Comparison of ENCODE assay signal across 19 mouse cellular contexts in genomic region chr7:128526611-128527010, GRCm38 (mm10). TPM values are rescaled to one million over a fixed set of nuclear protein-coding genes. Genes with fewer than 3 reads are reported as not detected.
DNase-seq lines count a peak whose midpoint lies in the region; ATAC-seq and TF ChIP-seq lines count a peak whose summit lies in the region.
"Had no signal": no experiment of that assay in that cellular context is flagged by ENCODE, and none has a peak within 500 bp of the region (broad histone marks: within the 10 kb centered on the region; RNA-seq: fewer than 3 reads in every experiment).

No protein-coding gene starts in this region.

- peaks cover 31% of the 10 kb centered on the region for H3K4me1 ChIP-seq in liver, postnatal 0 days (ENCODE audit: insufficient read depth)
- H3K4me1 ChIP-seq in brown adipose tissue, adult 24 weeks (ENCODE audit: control insufficient read depth, insufficient read depth, insufficient read length, low read length): peaks cover 26% of the 10 kb centered on the region

- no peak overlapping the region for H3K27ac ChIP-seq in liver, postnatal 0 days (ENCODE audit: low read depth)
- 0 out of 2 replicates have a peak overlapping the region, but pooled peaks have one; percentile 9 for H3K27ac ChIP-seq in brown adipose tissue, adult 24 weeks (replicated peaks; ENCODE audit: low read depth, low read length)
- H3K27ac ChIP-seq: forebrain, embryonic 15.5 days; hindbrain, embryonic 14.5 days; intestine, embryonic 15.5 days; kidney, embryonic 15.5 days; liver, embryonic 15.5 days; midbrain, embryonic 15.5 days had no signal

- H3K9ac ChIP-seq in liver, postnatal 0 days (replicated peaks): no peak overlapping the region
- H3K9ac ChIP-seq: forebrain, embryonic 15.5 days; hindbrain, embryonic 14.5 days; intestine, embryonic 15.5 days; kidney, embryonic 15.5 days; liver, embryonic 15.5 days; midbrain, embryonic 15.5 days had no signal

- no peak for ATAC-seq in liver, postnatal 0 days
- ATAC-seq: forebrain, embryonic 15.5 days; intestine, embryonic 15.5 days; midbrain, embryonic 15.5 days had no signal

- WGBS in liver, postnatal 0 days (ENCODE audit: insufficient replicate concordance): 57% methylated on average over 6 of the region's 6 CpGs

- H3K4me2 ChIP-seq in liver, postnatal 0 days (ENCODE audit: low read depth, low read length): no peak overlapping the region
- H3K4me2 ChIP-seq: forebrain, embryonic 15.5 days; hindbrain, embryonic 14.5 days; intestine, embryonic 15.5 days; kidney, embryonic 15.5 days; liver, embryonic 15.5 days; midbrain, embryonic 15.5 days had no signal

- H3K27me3 ChIP-seq in liver, postnatal 0 days (ENCODE audit: insufficient read depth, low read length): 0 out of 2 replicates have a peak, but pooled peaks cover 3% of the 10 kb centered on the region
- H3K27me3 ChIP-seq: intestine, embryonic 15.5 days; kidney, embryonic 15.5 days had no signal

- TF ChIP-seq CTCF in liver, postnatal 0 days (IDR thresholded peaks at IDR 0.05; ENCODE audit: low read depth): no peak

- DNase-seq in heart, adult 11 months: peak; percentile 92
- no peak for DNase-seq in heart, adult 9 months (ENCODE audit: low spot score in 2 of 2)
- DNase-seq in liver (peak; percentile 52), 416B (ENCODE audit: low read depth) (peak; percentile 29)
- DNase-seq in liver, postnatal 0 days: no peak
- DNase-seq in ovary, adult 18-20 months (ENCODE audit: low spot score): no peak
- no peak for DNase-seq in spleen, postnatal 14 days (ENCODE audit: low spot score in 2 of 2)
- DNase-seq: adrenal gland, postnatal 36 days; cerebellum, postnatal 36 days; layer of hippocampus, postnatal 36 days; thymus, adult 18-20 months had no signal

- no peaks in the 10 kb centered on the region for H3K36me3 ChIP-seq in liver, postnatal 0 days (replicated peaks; ENCODE audit: insufficient read depth, low read length)
- H3K36me3 ChIP-seq: forebrain, embryonic 15.5 days; intestine, embryonic 15.5 days; kidney, embryonic 15.5 days; liver, embryonic 15.5 days; midbrain, embryonic 15.5 days had no signal

- no peak for TF ChIP-seq EP300 in liver, postnatal 0 days (IDR thresholded peaks at IDR 0.05; ENCODE audit: low read depth)

- no peaks in the 10 kb centered on the region for H3K9me3 ChIP-seq in liver, postnatal 0 days (ENCODE audit: low read length)
- H3K9me3 ChIP-seq: forebrain, embryonic 15.5 days; intestine, embryonic 15.5 days; kidney, embryonic 15.5 days; liver, embryonic 15.5 days; midbrain, embryonic 15.5 days had no signal

- H3K4me3 ChIP-seq in liver, postnatal 0 days (ENCODE audit: low read depth, low read length): no peak overlapping the region
- H3K4me3 ChIP-seq in brown adipose tissue, adult 24 weeks (ENCODE audit: insufficient read depth, low read depth, low read length): no peak overlapping the region
- H3K4me3 ChIP-seq: erythroblast, embryonic 14.5 days; forebrain, embryonic 15.5 days; intestine, embryonic 15.5 days; kidney, embryonic 15.5 days; liver, embryonic 15.5 days; midbrain, embryonic 15.5 days had no signal

RNA-seq across cellular contexts. Expression of gene Bag3, which starts 3.2 kb away (rescaled TPM):
- 3.6 and 3.7 TPM in 2 replicates for polyA plus RNA-seq in liver, postnatal 0 days (2015; fragmentation: Nextera tagmentation; extraction: Ambion mirVana)
- polyA plus RNA-seq in brown adipose tissue, adult 24 weeks (2012; ENCODE audit: insufficient read depth, insufficient read length, missing spikeins): 29.2 and 37.5 TPM in 2 replicates

Comparison
In these comparisons a context has a peak if more than half of its experiments do, and no peak if none do; other contexts are left out.
1. DNase-seq: peak in heart, adult 11 months (single experiment), liver (single experiment) and 416B (single experiment); none in heart, adult 9 months (0 of 2), liver, postnatal 0 days (single experiment), ovary, adult 18-20 months (single experiment) and spleen, postnatal 14 days (0 of 2).